Mouse (Mus musculus) ovary, adult 18-20 months (tissue): Measurements from ENCODE around the gene Dbr1.
A peak's percentile ranks its signal among the peaks of the same experiment; 100 is the strongest.

Experiments used
- DNase-seq: peaks from one replicate; pipeline ENCODE4 v3.0.0; 2022; ENCODE audit warnings: low spot score, mixed read lengths

The Dbr1 gene

GRCm38 (mm10) chr9:99620196-99620595 lies 44.6 kb downstream of the Dbr1 start:
- no peak for DNase-seq

- no peak for DNase-seq
Observed at GRCm38 (mm10) chr9:99622034-99622433, 46.4 kb downstream of the Dbr1 start.

- DNase-seq, result no peak
Observed at GRCm38 (mm10) chr9:99622966-99623365, 47.4 kb downstream of the Dbr1 start.

GRCm38 (mm10) chr9:99624117-99624516 lies 48.5 kb downstream of the Dbr1 start:
- DNase-seq, result peak; percentile 63

GRCm38 (mm10) chr9:99628581-99628980 lies 53.0 kb downstream of the Dbr1 start:
- no peak for DNase-seq

GRCm38 (mm10) chr9:99629281-99630011 lies 53.8 kb downstream of the Dbr1 start, which contains the start of gene Dzip1l:
Gene Dzip1l, plus strand, starts transcription at chr9:99629496.
- DNase-seq, result peak; percentile 56

- DNase-seq, result no peak
Observed at GRCm38 (mm10) chr9:99630071-99630470, 54.5 kb downstream of the Dbr1 start.

- no peak for DNase-seq
Observed at GRCm38 (mm10) chr9:99630528-99631125, 55.0 kb downstream of the Dbr1 start.

GRCm38 (mm10) chr9:99631781-99632180 lies 56.2 kb downstream of the Dbr1 start:
- DNase-seq, result no peak

GRCm38 (mm10) chr9:99632264-99632663 lies 56.7 kb downstream of the Dbr1 start:
- DNase-seq, result no peak
